Mouse (Mus musculus): ENCODE data around the gene Vmn1r117. TPM values are rescaled to one million over a fixed set of nuclear protein-coding genes. Genes with fewer than 3 reads are reported as not detected.

Vmn1r117 gene
- polyA plus RNA-seq (2015; fragmentation: Nextera tagmentation; extraction: Ambion mirVana) = not detected in 2 replicates

DNA sequence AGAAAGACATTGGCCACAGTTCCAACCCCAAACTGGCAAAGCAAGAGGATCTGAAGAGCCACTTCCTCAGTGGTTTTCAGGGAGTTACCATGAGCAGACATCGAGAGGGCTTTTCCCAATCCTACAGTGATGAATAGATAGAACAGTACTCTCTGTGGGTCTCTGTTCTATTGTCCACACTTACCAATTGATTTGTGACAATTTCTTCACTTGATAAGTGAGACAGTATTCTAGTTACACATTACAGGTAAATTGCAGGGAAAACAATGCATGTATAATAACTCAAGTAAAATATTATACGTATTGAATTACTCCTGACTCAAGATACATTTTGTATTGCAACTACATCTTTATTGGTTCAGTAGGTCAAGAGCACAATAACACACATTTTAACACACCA lies at the start of gene Vmn1r117:
TSS of gene Vmn1r117 (minus strand) at position 101 of the 400 bp plus-strand sequence.

DNA sequence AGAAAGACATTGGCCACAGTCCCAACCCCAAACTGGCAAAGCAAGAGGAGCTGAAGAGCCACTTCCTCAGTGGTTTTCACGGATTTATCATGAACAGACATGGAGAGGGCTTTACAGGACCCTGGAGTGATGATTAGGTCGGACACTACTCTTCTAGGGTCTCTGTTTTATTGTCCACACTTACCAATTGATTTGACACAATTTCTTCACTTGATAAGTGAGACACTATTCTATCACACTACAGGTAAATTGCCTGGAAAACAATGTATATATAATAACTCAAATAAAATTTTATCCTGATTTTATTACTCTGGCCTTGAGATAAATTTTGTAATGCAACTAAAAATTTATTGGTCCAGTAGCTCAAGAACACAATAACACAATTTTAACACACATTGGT lies 28.3 kb upstream of the Vmn1r117 start, which contains the start of gene Vmn1r118:
TSS of gene Vmn1r118 (minus strand) at position 101 of the 400 bp plus-strand sequence.

DNA sequence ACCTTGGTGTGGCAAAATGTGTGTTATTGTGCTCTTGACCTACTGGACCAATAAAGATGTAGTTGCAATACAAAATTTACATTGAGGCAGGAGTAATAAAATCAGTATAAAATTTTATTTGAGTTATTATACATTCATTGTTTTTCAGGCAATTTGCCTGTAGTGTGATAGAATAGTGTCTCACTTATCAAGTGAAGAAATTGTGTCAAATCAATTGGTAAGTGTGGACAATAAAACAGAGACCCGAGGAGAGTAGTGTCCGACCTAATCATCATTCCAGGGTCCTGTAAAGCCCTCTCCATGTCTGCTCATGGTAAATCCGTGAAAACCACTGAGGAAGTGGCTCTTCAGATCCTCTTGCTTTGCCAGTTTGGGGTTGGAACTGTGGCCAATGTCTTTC lies 12.0 kb downstream of the Vmn1r117 start, which contains the start of gene Vmn1r116:
TSS of gene Vmn1r116 (plus strand) at position 301 of the 400 bp plus-strand sequence.

DNA sequence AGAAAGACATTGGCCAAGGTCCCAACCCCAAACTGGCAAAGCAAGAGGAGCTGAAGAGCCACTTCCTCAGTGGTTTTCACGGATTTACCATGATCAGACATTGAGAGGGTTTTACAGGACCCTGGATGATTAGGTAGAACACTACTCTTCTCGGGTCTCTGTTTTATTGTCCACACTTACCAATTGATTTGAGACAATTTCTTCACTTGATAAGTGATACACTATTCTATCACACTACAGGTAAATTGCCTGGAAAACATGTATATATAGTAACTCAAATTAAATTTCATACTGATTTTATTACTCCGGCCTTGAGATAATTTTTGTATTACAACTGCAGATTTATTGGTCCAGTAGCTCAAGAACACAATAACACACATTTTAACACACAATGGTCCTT lies 39.0 kb downstream of the Vmn1r117 start, which contains the start of gene Vmn1r115:
TSS of gene Vmn1r115 (minus strand) at position 101 of the 400 bp plus-strand sequence.

Other genes with a start within 250 kb of the Vmn1r117 start
- not detected in 2 replicates for gene Vmn1r107, start 215.2 kb downstream of the Vmn1r117 start, polyA plus RNA-seq (2015; fragmentation: Nextera tagmentation; extraction: Ambion mirVana)
- gene Vmn1r111, start 180.9 kb downstream of the Vmn1r117 start, polyA plus RNA-seq (2015; fragmentation: Nextera tagmentation; extraction: Ambion mirVana) = not detected in 2 replicates
- not detected in 2 replicates for gene Gm10668, start 153.5 kb downstream of the Vmn1r117 start, polyA plus RNA-seq (2015; fragmentation: Nextera tagmentation; extraction: Ambion mirVana)
- gene Vmn1r112, start 112.9 kb downstream of the Vmn1r117 start, polyA plus RNA-seq (2015; fragmentation: Nextera tagmentation; extraction: Ambion mirVana) = not detected in 2 replicates
- not detected in 2 replicates for gene Vmn1r113, start 96.8 kb downstream of the Vmn1r117 start, polyA plus RNA-seq (2015; fragmentation: Nextera tagmentation; extraction: Ambion mirVana)
- not detected in 2 replicates for gene Vmn1r114, start 71.9 kb downstream of the Vmn1r117 start, polyA plus RNA-seq (2015; fragmentation: Nextera tagmentation; extraction: Ambion mirVana)
- not detected in 2 replicates for gene Vmn1r115, start 39.1 kb downstream of the Vmn1r117 start, polyA plus RNA-seq (2015; fragmentation: Nextera tagmentation; extraction: Ambion mirVana)
- gene Vmn1r116, start 11.9 kb downstream of the Vmn1r117 start, polyA plus RNA-seq (2015; fragmentation: Nextera tagmentation; extraction: Ambion mirVana) = not detected in 2 replicates
- gene Vmn1r118, start 28.2 kb upstream of the Vmn1r117 start, polyA plus RNA-seq (2015; fragmentation: Nextera tagmentation; extraction: Ambion mirVana) = not detected in 2 replicates
- not detected in 2 replicates for gene Vmn1r119, start 128.3 kb upstream of the Vmn1r117 start, polyA plus RNA-seq (2015; fragmentation: Nextera tagmentation; extraction: Ambion mirVana)
- gene Vmn1r120, start 169.7 kb upstream of the Vmn1r117 start, polyA plus RNA-seq (2015; fragmentation: Nextera tagmentation; extraction: Ambion mirVana) = not detected in 2 replicates
- not detected in 2 replicates for gene Vmn1r121, start 214.4 kb upstream of the Vmn1r117 start, polyA plus RNA-seq (2015; fragmentation: Nextera tagmentation; extraction: Ambion mirVana)

Data from spleen, postnatal 0 days (tissue).